Mouse (Mus musculus): ENCODE measurements at regions not wholly inside any gene's neighbourhood (a gene's known extent, or its start where the extent isn't known, plus 50 kb on each side); places are given as distances from the start of the nearest gene placed in this dataset.

DNA sequence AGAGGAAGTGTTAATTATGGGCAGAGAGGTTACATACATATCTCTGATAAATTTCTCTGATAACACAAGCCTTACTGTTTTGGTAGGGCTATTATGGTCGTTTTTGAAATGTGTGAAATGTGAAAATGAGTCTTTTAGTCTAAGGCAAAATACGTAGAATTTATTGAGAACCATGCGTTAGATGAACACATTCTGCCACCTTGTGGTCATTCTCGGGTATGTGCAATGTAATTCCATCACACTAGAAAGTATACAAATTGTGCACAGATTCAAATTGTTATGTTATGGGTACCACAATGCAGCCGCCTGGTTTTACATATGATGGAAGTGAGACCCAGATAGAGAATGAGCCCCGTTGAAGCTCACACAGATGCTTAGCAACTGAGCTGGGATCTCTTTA lies 138.7 kb downstream of the Cdr1 start:
- no peaks in the 10 kb centered on the region for H3K4me1 ChIP-seq (ENCODE audit: control insufficient read depth, insufficient read depth, low read length)
- H3K9ac ChIP-seq (ENCODE audit: low read depth, poor library complexity, severe bottlenecking) = no peak overlapping the region
- H3K9me3 ChIP-seq (replicated peaks; ENCODE audit: control insufficient read depth, insufficient read depth, low read length, poor library complexity, severe bottlenecking) = no peaks in the 10 kb centered on the region
- peak; percentile 8 for TF ChIP-seq CTCF (IDR thresholded peaks at IDR 0.05; ENCODE audit: low read depth, low read length)
- no peak for TF ChIP-seq EP300 (IDR thresholded peaks at IDR 0.05; ENCODE audit: insufficient read depth, low read depth, low read length)
- TF ChIP-seq POLR2A (IDR thresholded peaks at IDR 0.05; ENCODE audit: insufficient read depth, low read length) = no peak
- no peaks in the 10 kb centered on the region for H3K27me3 ChIP-seq (ENCODE audit: control insufficient read depth, insufficient read depth, low read length, poor library complexity, severe bottlenecking)
- no peak overlapping the region for H3K27ac ChIP-seq (ENCODE audit: insufficient read depth, low read length)
- no peaks in the 10 kb centered on the region for H3K36me3 ChIP-seq (ENCODE audit: control insufficient read depth, insufficient read depth, low read length, poor library complexity, severe bottlenecking)
- H3K4me3 ChIP-seq (ENCODE audit: low read depth, low read length) = no peak overlapping the region

DNA sequence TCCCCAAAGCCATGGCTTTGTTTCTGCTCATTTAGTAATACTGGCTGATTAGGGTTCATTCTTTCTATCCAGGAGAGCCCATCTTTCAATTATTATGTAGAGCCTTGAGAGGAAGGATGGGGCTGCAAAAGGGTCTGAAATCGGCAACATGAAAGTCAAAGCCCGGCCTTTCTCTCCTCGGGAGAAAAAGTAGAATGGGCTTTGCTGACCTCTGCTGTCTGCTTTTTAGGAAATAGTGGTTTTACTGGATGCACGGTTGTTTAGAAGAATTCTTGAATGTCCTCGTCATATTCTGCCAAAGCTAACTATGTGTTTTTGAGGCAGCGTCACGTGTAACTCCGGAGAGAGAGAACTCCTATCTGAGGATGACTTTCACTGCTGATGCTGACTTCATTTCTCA lies 142.2 kb downstream of the Cdr1 start:
- no peak overlapping the region for H3K27ac ChIP-seq (ENCODE audit: insufficient read depth, low read length)
- H3K4me1 ChIP-seq (ENCODE audit: control insufficient read depth, insufficient read depth, low read length) = no peaks in the 10 kb centered on the region
- H3K9ac ChIP-seq (ENCODE audit: low read depth, poor library complexity, severe bottlenecking) = no peak overlapping the region
- no peak overlapping the region for H3K4me3 ChIP-seq (ENCODE audit: low read depth, low read length)
- H3K36me3 ChIP-seq (ENCODE audit: control insufficient read depth, insufficient read depth, low read length, poor library complexity, severe bottlenecking) = no peaks in the 10 kb centered on the region
- H3K27me3 ChIP-seq (ENCODE audit: control insufficient read depth, insufficient read depth, low read length, poor library complexity, severe bottlenecking) = no peaks in the 10 kb centered on the region
- H3K9me3 ChIP-seq (replicated peaks; ENCODE audit: control insufficient read depth, insufficient read depth, low read length, poor library complexity, severe bottlenecking) = no peaks in the 10 kb centered on the region
- TF ChIP-seq EP300 (IDR thresholded peaks at IDR 0.05; ENCODE audit: insufficient read depth, low read depth, low read length) (no peak), CTCF (IDR thresholded peaks at IDR 0.05; ENCODE audit: low read depth, low read length) (no peak), POLR2A (IDR thresholded peaks at IDR 0.05; ENCODE audit: insufficient read depth, low read length) (no peak)

Data from ES-Bruce4 (cell line).